Mouse (Mus musculus) stomach, embryonic 14.5 days (tissue): Measurements from ENCODE around the gene Asic2. TPM values are rescaled to one million over a fixed set of nuclear protein-coding genes. Genes with fewer than 3 reads are reported as not detected.
"Not testable (repeated sequence)": the region's sequence is repeated elsewhere in the genome, so short reads cannot be mapped to it uniquely, and the experiment has no call there.

Experiments
- ATAC-seq: fragments of 200-750 bp; cut with Nextera tagmentation; 2 replicates; pipeline ENCODE4 v1.8.0; 2017; ENCODE audit warnings: low read depth, moderate TSS enrichment; ENCODE audit not compliant: insufficient number of reproducible peaks, insufficient read depth, low FRiP score
- H3K27ac ChIP-seq: fragments of 300-500 bp; sonication (generic); 2 replicates; pipeline ENCODE4 v1.5.1; 2014; ENCODE audit warnings: mild to moderate bottlenecking, low read length, moderate library complexity, mixed read lengths
- H3K27me3 ChIP-seq: fragments of 300-500 bp; sonication (generic); 2 replicates; pipeline ENCODE4 v1.6.1; 2014; ENCODE audit warnings: low read length, control low read depth, mixed read lengths; ENCODE audit not compliant: control insufficient read depth, insufficient read depth
- H3K36me3 ChIP-seq: fragments of 300-500 bp; sonication (generic); 2 replicates; pipeline ENCODE4 v1.6.1; 2014; ENCODE audit warnings: mild to moderate bottlenecking, control low read depth, low read length, moderate library complexity, mixed read lengths; ENCODE audit not compliant: control insufficient read depth, insufficient read depth
- H3K4me1 ChIP-seq: fragments of 300-500 bp; sonication (generic); 2 replicates; pipeline ENCODE4 v1.6.1; 2014; ENCODE audit warnings: low read length, control low read depth, mixed read lengths; ENCODE audit not compliant: control insufficient read depth, insufficient read depth
- H3K4me2 ChIP-seq: fragments of 300-500 bp; sonication (generic); replicated peaks from 2 replicates; pipeline ENCODE4 v1.6.1; 2014; ENCODE audit warnings: low read depth, low read length, control low read depth
- H3K4me3 ChIP-seq: fragments of 300-500 bp; sonication (generic); 2 replicates; pipeline ENCODE4 v1.5.1; 2014; ENCODE audit warnings: low read depth, low read length, control low read depth
- H3K9ac ChIP-seq: fragments of 300-500 bp; sonication (generic); replicated peaks from 2 replicates; pipeline ENCODE4 v1.6.1; 2014; ENCODE audit warnings: low read depth, mild to moderate bottlenecking, control low read depth, low read length, moderate library complexity, mixed read lengths
- H3K9me3 ChIP-seq: fragments of 300-500 bp; sonication (generic); 2 replicates; pipeline ENCODE4 v1.6.1; 2016; ENCODE audit warnings: low read depth, low read length, control low read depth; ENCODE audit not compliant: control insufficient read depth
- WGBS: fragments of 180-500 bp; shearing (Covaris S2); extraction: QIAGEN DNeasy Blood & Tissue Kit; methylation state at CpG from one replicate; pipeline ENCODE4 v1.1.7; 2014; 5-methylcytosine and 5-hydroxymethylcytosine counted together
- polyA plus RNA-seq: library from polyadenylated mRNA; unstranded; fragments of >200 nt; fragmentation: Nextera tagmentation; extraction: Ambion mirVana; gene quantifications from 2 replicates; pipeline ENCODE4 v1.2.1, GENCODE M21; 2014

The Asic2 gene
- polyA plus RNA-seq, 1 experiment from 2014 or later: 0.27 TPM

GRCm38 (mm10) chr11:81371545-81371944, 596.7 kb downstream of the Asic2 start:
- H3K36me3 ChIP-seq: no peaks in the 10 kb centered on the region
- no peaks in the 10 kb centered on the region for H3K4me1 ChIP-seq
- ATAC-seq: no peak
- no peak overlapping the region for H3K4me3 ChIP-seq
- WGBS: 33% methylated on average over 8 of the region's 8 CpGs
- no peak overlapping the region for H3K4me2 ChIP-seq
- no peak overlapping the region for H3K9ac ChIP-seq
- no peaks in the 10 kb centered on the region for H3K27me3 ChIP-seq
- no peaks in the 10 kb centered on the region for H3K9me3 ChIP-seq
- no peak overlapping the region for H3K27ac ChIP-seq

- whole genome bisulfite sequencing: 56% methylated on average over 8 of the region's 8 CpGs
- no peak overlapping the region for H3K27ac ChIP-seq
These were observed 597.8 kb downstream of the Asic2 start for GRCm38 (mm10) chr11:81370426-81370810.

GRCm38 (mm10) chr11:81369497-81370425, 598.5 kb downstream of the Asic2 start:
- ATAC-seq: no peak

More at GRCm38 (mm10) chr11:81370426-81370810, 597.8 kb downstream of the Asic2 start:
- Histone ChIP-seq H3K4me1 (no peaks in the 10 kb centered on the region), H3K36me3 (no peaks in the 10 kb centered on the region), H3K4me2 (no peak overlapping the region), H3K27me3 (no peaks in the 10 kb centered on the region), H3K9ac (no peak overlapping the region), H3K4me3 (no peak overlapping the region), H3K9me3 (no peaks in the 10 kb centered on the region)
- ATAC-seq: no peak

GRCm38 (mm10) chr11:81364442-81364841, 603.8 kb downstream of the Asic2 start:
- no peak for ATAC-seq
- H3K27me3 ChIP-seq: no peaks in the 10 kb centered on the region
- H3K9ac ChIP-seq: no peak overlapping the region
- no peak overlapping the region for H3K27ac ChIP-seq
- H3K4me1 ChIP-seq: no peaks in the 10 kb centered on the region
- 90% methylated on average over 3 of the region's 3 CpGs for WGBS
- no peak overlapping the region for H3K4me3 ChIP-seq
- H3K36me3 ChIP-seq: no peaks in the 10 kb centered on the region
- H3K4me2 ChIP-seq: no peak overlapping the region
- no peaks in the 10 kb centered on the region for H3K9me3 ChIP-seq

More at GRCm38 (mm10) chr11:81369497-81370425, 598.5 kb downstream of the Asic2 start:
- H3K27me3 ChIP-seq: no peaks in the 10 kb centered on the region
- H3K4me3 ChIP-seq: no peak overlapping the region
- no peaks in the 10 kb centered on the region for H3K36me3 ChIP-seq
- 53% methylated on average over 10 of the region's 10 CpGs for WGBS
- H3K4me2 ChIP-seq: no peak overlapping the region
- no peak overlapping the region for H3K27ac ChIP-seq
- no peak overlapping the region for H3K9ac ChIP-seq
- no peaks in the 10 kb centered on the region for H3K4me1 ChIP-seq
- H3K9me3 ChIP-seq: no peaks in the 10 kb centered on the region

- ATAC-seq: no peak
- H3K4me3 ChIP-seq: no peak overlapping the region
- 39% methylated on average over 3 of the region's 3 CpGs for WGBS
- no peak overlapping the region for H3K27ac ChIP-seq
- H3K36me3 ChIP-seq: no peaks in the 10 kb centered on the region
- H3K9ac ChIP-seq: no peak overlapping the region
- no peaks in the 10 kb centered on the region for H3K9me3 ChIP-seq
- H3K27me3 ChIP-seq: no peaks in the 10 kb centered on the region
- H3K4me2 ChIP-seq: no peak overlapping the region
- no peaks in the 10 kb centered on the region for H3K4me1 ChIP-seq
These were observed 605.8 kb downstream of the Asic2 start for GRCm38 (mm10) chr11:81362461-81362860.

GRCm38 (mm10) chr11:81361040-81361439, 607.2 kb downstream of the Asic2 start:
- no peak overlapping the region for H3K4me3 ChIP-seq
- no peak overlapping the region for H3K9ac ChIP-seq
- no peak for ATAC-seq
- no peaks in the 10 kb centered on the region for H3K36me3 ChIP-seq
- no peaks in the 10 kb centered on the region for H3K9me3 ChIP-seq
- WGBS: 77% methylated on average over 4 of the region's 4 CpGs
- no peaks in the 10 kb centered on the region for H3K4me1 ChIP-seq
- H3K27ac ChIP-seq: no peak overlapping the region
- no peaks in the 10 kb centered on the region for H3K27me3 ChIP-seq
- H3K4me2 ChIP-seq: no peak overlapping the region

GRCm38 (mm10) chr11:81350498-81350897, 617.8 kb downstream of the Asic2 start:
- H3K36me3 ChIP-seq, H3K9ac ChIP-seq, H3K9me3 ChIP-seq, H3K27ac ChIP-seq, H3K4me1 ChIP-seq, H3K4me2 ChIP-seq, H3K4me3 ChIP-seq, ATAC-seq, H3K27me3 ChIP-seq: not testable (repeated sequence)
- WGBS: 55% methylated on average over 5 of the region's 6 CpGs

GRCm38 (mm10) chr11:81331977-81332376, 636.3 kb downstream of the Asic2 start:
- Histone ChIP-seq H3K4me3 (no peak overlapping the region), H3K4me2 (no peak overlapping the region), H3K4me1 (no peaks in the 10 kb centered on the region), H3K36me3 (no peaks in the 10 kb centered on the region), H3K27me3 (no peaks in the 10 kb centered on the region), H3K9me3 (no peaks in the 10 kb centered on the region), H3K27ac (no peak overlapping the region), H3K9ac (no peak overlapping the region)
- WGBS: 75% methylated on average over 2 of the region's 2 CpGs
- no peak for ATAC-seq
